Mouse (Mus musculus) cerebellum, adult 18-20 months (tissue): Measurements from ENCODE around the gene Tex52.

Source experiments
- DNase-seq, 2 experiments: peaks; one replicate each; pipeline ENCODE4 v3.0.0; 2021

Tex52 gene

DNA sequence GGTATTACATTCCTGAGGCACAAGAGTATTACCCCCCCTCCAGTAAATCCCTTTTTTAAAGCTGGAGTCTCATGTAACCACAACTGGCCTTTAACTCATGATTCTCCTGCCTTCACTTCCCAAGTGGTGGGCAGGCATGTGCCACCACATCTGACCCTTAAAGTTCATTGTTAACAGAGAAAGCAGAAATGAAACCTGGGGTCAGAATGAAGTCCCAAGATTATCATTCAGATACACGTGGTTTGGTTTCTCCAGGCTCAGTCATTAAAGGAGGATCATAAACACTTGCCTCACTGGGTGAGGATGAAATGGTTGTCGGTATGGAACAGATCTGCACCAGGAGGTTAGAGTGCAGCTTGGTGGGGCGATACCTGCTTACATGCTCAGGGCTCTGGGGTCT lies 6.0 kb downstream of the Tex52 start:
- DNase-seq = no peak

- DNase-seq = no peak
Observed at GRCm38 (mm10) chr6:128383752-128384151, 8.5 kb downstream of the Tex52 start.

- DNase-seq = no peak
Observed at GRCm38 (mm10) chr6:128385026-128385425, 9.8 kb downstream of the Tex52 start.

GRCm38 (mm10) chr6:128389185-128389584 lies 13.9 kb downstream of the Tex52 start:
- no peak for DNase-seq

DNA sequence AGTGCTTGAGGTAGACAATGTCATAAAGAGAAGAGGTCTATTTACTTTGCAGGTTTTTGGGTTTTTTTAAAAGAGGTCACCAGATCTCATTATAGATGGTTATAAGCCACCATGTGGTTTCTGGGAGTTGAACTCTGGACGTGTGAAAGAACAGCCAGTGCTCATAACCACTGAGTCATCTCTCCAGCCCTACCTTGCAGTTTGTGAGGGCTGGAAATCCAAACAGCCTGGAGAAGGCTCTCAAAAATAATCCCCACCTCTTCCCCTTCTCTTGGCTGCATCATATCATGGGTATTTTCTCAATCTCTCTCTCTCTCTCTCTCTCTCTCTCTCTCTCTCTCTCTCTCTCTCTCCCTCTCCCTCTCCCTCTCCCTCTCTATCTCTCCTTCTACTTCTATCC lies 15.4 kb downstream of the Tex52 start:
- no peak for DNase-seq

- no peak for DNase-seq
Observed at GRCm38 (mm10) chr6:128397574-128398261, 22.5 kb downstream of the Tex52 start.

DNA sequence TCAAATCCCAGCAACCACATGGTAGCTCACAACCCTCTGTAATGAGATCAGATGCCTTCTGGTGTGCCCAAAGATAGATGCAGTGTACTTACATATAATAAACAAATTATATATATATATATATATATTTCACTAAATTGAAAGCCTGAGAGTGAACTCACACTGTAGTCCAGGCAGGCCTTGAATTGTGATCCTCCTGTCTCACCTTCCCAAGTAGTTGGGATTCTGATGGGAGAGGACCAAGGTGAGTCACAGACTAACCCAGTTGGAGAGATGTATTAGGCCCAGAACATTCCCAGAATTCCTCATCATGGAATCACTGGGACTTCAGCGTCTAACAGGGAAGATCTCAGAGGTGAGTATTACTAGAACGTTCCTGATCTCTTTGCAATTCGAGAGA lies 23.7 kb downstream of the Tex52 start, which contains the start of gene Nrip2:
TSS of gene Nrip2 (plus strand) at position 301 of the 400 bp plus-strand sequence.
- no peak for DNase-seq

DNA sequence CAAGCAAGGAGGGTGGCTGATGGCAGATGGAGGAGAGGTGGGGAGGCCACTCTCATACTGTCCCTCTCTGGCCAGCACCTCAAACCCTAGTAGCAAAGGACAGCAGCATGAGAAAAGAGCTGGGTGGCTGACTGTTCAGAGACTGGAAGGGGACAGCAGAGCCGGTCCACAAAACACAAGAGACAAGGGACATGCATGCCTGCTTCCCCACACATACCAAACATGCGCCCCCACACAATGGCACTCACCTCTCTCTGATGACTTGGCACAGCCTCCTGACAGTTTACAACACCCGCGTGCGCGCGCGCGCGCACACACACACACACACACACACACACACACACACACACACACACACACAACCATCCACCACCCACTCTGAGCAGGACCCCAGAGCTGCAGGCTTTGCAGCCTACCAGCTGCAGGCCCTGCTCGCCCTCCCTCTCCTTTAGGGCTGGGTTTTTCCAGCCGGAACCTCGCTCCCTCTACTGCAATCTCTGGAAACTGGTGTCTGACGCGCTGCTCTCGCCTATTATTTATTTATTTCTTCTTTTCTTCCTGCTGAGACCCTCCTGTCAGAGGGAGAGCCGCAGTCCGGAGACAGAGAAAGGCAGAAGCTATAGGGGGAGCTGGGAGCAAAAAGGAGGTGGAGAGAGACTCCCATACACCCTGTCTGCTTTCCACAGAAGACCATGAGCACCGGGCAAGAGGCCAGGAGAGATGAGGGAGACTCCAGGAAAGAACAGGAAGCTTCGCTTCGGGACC lies 24.3 kb downstream of the Tex52 start:
- peak; percentile 73 to 81 for DNase-seq

DNA sequence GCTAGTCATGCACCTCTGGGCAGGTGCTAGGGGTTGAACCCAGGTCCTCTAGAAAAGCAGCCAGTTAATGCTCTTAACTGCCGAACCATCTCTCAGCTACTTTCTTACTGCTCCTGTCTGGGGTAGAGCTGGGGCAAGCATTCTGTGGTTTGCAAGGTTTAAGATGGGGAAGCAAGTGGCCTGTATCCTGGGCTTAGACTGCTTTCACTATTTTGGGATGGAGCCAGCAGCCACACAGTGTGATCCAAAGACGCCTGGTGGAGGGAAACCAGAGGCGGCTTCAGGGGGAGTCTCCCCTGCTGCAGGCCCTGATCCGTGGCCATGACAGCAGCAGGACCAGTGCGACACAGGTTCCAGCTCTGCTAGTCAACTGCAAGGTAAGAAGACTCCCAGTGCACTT lies 29.5 kb downstream of the Tex52 start:
- no peak for DNase-seq

GRCm38 (mm10) chr6:128408544-128409125 lies 33.4 kb downstream of the Tex52 start:
- DNase-seq = no peak

- no peak for DNase-seq
Observed at GRCm38 (mm10) chr6:128410305-128410704, 35.0 kb downstream of the Tex52 start.

- DNase-seq = peak; percentile 78 to 87
Observed at GRCm38 (mm10) chr6:128411115-128411514, 35.9 kb downstream of the Tex52 start.

DNA sequence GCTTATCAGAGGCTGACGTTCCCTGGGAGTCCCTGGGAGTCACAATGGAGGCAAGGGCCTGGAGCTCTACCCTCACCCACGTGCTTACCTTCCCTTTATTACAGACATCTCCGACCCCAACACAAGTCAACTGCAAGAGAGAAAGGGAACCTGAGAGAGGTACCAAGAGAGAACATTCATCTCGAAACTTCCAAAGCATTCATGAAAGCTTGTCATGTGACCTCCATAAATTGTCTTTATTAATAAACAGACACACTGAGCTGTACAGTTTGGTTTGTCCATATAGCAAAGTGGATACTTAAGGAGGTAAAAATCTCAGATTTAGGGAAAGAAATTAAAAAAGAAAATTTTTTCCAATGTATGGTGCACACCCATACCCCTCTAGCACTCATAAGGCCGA lies 40.9 kb downstream of the Tex52 start:
- DNase-seq = no peak

DNA sequence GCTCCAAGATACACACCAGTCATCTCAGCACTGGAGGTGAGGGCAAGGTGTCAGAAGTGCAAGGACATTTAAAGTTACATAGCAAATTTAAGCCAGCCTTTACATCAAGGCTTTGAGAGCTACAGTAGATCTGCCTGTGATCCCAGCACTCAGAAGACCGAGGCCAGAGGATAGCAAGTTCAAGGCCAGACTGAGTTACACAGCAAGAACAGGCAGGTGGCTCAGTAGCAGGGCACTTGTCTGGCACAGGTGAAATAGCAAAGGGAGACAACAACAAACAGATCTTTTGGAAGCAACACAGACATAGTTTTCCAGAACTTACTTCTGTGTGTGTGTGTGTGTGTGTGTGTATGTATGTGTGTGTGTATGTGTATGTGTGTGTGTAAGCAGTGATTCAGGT lies 42.8 kb downstream of the Tex52 start:
- no peak for DNase-seq

GRCm38 (mm10) chr6:128421036-128421435 lies 45.8 kb downstream of the Tex52 start:
- no peak for DNase-seq

GRCm38 (mm10) chr6:128421480-128421879 lies 46.2 kb downstream of the Tex52 start:
- DNase-seq = no peak

GRCm38 (mm10) chr6:128423496-128424268 lies 48.4 kb downstream of the Tex52 start:
- DNase-seq = peak; percentile 31 to 44

DNA sequence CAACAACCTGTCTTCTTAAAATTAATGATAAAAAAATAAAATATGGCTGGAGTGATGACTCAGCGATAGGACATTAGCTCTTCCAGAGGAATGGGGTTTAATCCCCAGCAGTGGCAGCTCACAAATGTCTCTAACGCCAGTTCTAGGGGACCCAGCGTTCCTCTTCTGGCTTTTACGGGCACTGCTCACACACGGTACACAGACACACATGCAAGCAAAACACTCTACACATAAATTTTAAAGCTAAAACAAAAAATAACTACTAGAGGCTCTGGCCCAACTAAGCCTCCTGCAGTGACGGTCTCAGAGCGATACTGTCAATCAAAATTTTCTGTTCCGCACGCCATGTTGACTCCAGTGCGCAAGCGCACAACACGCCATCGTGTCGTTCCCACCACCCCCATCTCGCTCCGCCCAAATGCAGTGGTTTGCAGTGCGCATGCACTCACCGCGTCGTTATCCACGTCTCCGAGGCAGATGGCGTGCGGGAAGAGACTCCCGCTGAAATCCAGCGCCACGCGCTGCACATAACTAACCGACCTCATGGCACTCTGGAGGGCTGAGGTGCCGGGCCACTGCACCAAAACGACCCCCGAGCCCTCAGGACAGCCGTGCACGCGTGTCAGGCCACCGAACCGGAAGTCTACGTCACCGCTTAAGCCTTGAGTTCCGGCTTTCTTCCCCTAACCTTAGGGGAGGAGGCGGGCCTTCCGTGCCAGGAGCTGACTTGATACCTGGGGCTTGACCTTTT lies 49.2 kb downstream of the Tex52 start, which contains the start of gene Itfg2:
TSS of gene Itfg2 (minus strand) at position 663 of the 751 bp plus-strand sequence.
- peak; percentile 96 to 98 for DNase-seq

GRCm38 (mm10) chr6:128425046-128425445 lies 49.8 kb downstream of the Tex52 start:
- no peak for DNase-seq

GRCm38 (mm10) chr6:128427571-128427970 lies 52.3 kb downstream of the Tex52 start:
- no peak for DNase-seq

DNA sequence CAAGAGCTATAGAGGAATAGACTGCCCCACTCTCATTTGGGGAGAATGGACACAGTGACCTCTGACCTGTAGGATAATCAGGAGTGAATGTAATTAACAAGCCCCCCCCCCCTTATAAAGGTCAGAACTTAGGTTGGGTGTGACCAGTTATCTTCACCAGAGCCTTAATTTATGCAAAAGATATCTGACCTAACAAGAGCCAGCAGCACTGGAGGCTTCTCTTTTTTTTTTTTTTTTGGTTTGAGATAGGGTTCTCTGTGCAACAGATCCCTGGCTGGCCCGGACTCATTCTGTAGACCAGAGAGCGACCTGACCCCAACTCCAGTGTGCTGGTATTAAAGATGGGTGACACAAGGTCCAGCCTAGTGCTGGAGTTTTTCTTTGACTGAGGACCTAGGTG lies 54.0 kb downstream of the Tex52 start:
- no peak for DNase-seq

GRCm38 (mm10) chr6:128429826-128430225 lies 54.6 kb downstream of the Tex52 start:
- DNase-seq = peak in 1 of 2 experiments; percentile 1
